Mouse (Mus musculus): ENCODE measurements at regions not wholly inside any gene's neighbourhood (a gene's known extent, or its start where the extent isn't known, plus 50 kb on each side); places are given as distances from the start of the nearest gene placed in this dataset.
"Not testable (repeated sequence)": the region's sequence is repeated elsewhere in the genome, so short reads cannot be mapped to it uniquely, and the experiment has no call there.

GRCm38 (mm10) chr12:109749256-109749655, 149.1 kb upstream of the Rtl1 start:
- ATAC-seq (replicated peaks; ENCODE audit: poor library complexity), result no peak

- peak; percentile 26 for ATAC-seq (replicated peaks; ENCODE audit: poor library complexity)
These were observed 149.6 kb upstream of the Rtl1 start for GRCm38 (mm10) chr12:109749711-109750243.

- ATAC-seq (replicated peaks; ENCODE audit: poor library complexity), result no peak
These were observed 154.9 kb upstream of the Rtl1 start for GRCm38 (mm10) chr12:109754986-109755385.

DNA sequence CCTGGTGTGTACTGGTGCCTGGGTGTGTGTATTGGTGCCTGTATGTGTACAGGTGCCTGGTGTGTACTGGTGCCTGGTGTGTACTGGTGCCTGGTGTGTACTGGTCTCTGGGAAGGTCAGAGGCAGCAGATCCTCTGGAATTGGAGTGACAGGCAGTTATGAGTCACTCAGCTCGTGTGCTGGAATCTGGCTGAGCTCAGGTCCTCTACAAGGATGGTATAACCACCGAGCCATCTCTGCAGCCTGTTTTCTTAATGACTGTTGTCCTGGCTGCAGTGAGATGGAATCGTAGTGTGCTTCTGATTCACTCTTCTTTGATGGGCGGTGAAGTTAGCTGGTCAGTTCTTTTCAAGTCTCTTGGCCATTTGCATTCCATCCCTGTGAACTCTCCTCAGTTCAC, 164.2 kb upstream of the Rtl1 start:
- no peak for ATAC-seq (replicated peaks; ENCODE audit: poor library complexity)

DNA sequence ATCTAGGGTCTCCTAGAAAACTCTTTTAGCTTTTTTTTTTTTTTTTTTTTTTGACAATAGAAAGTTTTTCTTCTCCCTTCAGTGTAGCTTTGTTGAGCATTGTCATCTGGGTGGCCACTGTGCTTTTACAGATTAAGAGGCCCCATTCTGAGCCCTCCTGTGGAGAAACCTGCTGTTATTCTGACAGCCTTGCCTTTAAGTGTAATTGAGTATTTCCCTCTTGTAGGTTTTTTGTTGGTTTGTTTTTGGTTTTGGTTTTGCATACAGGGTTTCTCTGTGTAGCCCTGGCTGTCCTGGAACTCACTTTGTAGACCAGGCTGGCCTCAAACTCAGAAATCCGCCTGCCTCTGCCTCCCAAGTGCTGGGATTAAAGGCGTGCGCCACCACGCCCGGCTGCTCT, 166.5 kb upstream of the Rtl1 start:
- ATAC-seq (replicated peaks; ENCODE audit: poor library complexity), result not testable (repeated sequence)

DNA sequence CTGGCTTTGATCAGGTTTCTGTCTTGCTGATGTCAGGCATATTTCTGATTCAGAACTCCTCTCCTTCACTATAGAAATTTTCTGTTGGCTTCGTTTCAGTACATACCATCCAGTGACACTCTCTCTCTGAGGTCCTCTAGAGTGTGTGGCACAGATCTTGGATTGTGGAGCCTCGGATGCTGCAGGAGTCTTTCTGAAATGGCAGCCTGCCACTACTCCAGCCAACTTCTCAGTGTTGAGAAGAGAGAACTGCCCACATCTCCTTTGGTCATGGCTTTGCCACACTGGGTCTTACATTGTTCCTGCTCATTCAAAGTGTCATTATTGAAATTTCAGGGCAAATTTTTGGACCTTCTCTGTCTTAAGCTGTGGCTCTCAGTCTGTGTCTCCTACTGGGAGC, 172.4 kb upstream of the Rtl1 start:
- no peak for ATAC-seq (replicated peaks; ENCODE audit: poor library complexity)

DNA sequence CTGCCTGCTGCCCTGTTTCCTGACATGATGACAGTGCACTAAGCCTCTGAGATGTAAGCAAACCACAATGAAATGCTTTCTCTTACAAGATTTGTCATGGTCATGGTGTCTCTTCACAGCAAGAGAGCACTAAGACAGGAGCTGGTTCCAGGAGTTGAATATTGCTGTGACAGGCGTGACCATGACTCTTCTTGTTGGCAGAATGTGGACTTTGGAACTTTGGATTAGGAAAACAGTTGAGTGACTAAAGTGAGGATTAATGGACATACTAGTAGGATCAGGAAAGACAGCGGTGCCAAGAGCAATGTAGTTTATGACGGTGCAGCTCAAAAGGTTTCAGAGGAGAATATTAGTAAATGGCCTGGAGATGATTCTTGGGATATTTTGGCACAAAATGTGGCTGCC, 173.8 kb upstream of the Rtl1 start:
- ATAC-seq (replicated peaks; ENCODE audit: poor library complexity), result no peak

DNA sequence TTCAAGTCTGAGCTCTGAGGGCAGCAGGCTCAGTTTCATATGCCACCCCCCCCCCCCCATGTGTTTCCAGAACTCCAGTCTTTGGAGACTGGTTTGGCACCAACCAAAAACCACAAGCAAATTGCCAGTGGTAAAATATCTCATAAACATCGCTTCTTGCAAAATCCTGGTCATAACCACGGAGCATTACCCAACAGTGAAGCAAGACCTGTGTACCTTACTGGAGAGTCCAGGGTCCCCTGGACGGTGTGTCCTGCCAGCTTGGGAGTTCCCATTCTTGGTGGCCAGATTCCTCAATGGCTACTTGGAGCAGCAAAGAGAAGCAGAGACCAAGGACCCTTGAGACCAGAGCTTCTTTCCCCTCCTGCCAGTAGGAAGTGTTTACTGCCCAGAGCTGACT, 198.7 kb upstream of the Rtl1 start:
- peak; percentile 44 for ATAC-seq (replicated peaks; ENCODE audit: poor library complexity)

DNA sequence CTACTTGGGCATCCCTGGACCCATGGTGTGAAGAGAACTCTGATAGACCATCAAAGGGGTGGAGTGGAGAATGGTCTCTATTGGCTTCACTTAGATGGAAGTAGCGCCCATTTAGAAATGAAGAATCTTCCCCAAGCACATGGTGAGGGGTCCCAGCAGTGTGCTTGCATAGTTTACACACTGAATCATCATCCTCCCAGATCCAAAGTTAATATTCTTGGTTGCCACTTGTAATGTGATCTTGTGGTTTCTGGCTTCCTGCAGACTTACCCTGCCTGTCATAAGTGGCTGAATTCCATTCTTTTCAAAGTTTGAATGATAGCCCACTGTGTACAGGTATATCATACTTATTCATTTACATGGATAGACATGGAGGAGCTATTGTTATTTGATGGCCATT, 199.3 kb upstream of the Rtl1 start:
- ATAC-seq (replicated peaks; ENCODE audit: poor library complexity), result no peak

DNA sequence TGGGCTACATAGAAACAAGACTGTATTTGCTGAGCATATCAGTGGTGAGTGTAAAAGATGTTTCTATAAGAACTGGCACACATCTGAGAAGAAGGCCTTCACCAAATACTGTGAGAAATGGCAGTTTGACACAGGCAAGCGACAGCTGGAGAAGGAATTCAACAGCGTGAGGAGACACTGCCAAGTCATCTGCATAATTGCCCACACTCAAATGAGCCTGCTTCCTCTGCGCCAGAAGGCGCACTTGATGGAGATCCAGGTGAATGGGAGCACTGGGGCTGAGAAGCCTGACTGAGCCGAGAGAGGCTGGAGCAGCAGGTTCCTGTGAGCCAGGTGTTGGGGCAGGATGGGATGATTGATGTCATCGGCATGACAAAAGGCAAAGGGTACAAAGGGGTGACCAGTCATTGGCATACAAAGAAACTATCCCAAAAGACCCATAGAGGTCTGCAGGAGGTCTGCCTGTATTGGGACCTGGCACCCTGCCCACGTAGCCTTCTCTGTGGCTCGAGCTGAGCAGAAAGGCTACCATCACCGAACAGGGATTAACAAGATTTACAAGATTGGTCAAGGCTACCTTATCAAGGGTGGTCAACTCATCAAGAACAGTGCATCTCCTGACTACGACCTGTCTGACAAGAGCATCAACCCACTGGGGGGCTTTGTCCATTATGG, 227.2 kb upstream of the Rtl1 start:
- ATAC-seq (replicated peaks; ENCODE audit: poor library complexity), result no peak

- ATAC-seq (replicated peaks; ENCODE audit: poor library complexity), result no peak
These were observed 230.3 kb upstream of the Rtl1 start for GRCm38 (mm10) chr12:109830303-109831020.

GRCm38 (mm10) chr12:109832964-109833363, 232.8 kb upstream of the Rtl1 start:
- no peak for ATAC-seq (replicated peaks; ENCODE audit: poor library complexity)

DNA sequence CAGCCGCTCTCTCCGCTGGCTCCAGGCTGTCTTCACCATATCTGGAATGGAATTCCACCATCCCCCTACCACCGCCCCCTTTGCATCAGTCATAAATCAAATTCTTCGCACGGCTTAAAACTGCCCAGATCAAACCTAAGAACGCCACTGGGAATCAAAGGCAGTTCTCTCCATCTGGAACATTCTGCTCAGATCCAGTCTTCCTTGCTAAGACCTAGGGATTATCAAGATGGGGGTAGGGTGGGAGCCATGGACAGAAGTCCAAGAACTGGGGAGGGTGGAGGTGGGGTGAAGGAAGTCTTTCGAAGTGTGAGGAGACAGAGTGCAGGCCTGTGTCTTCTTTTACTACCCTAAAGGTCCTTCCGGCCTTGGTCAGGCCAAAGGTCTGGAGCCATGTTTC, 236.4 kb upstream of the Rtl1 start:
- no peak for ATAC-seq (replicated peaks; ENCODE audit: poor library complexity)

DNA sequence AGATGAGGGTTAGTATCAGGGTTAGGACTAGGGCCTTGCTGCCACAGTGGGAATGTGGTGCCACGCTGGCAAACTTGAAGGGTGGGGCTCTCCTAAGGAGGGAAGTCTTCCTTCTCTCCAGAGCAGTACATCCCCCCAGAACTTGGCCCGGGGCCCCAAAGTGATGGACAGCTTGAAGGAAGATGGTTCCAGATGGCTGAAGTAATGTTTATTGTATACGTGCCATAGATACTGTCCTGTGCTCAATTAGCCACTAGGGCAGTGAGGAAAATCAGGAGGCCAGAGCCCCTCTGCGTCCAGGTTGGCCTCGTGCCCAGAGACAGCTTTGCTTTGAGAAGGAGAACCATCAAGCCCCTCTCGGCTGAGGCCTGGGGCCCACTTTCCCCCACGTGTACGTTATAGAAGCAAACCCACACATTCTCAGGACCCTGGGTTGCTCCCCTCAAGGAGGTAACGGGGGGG, 239.0 kb upstream of the Rtl1 start:
- ATAC-seq (replicated peaks; ENCODE audit: poor library complexity), result no peak

- ATAC-seq (replicated peaks; ENCODE audit: poor library complexity), result no peak
These were observed 239.9 kb upstream of the Rtl1 start for GRCm38 (mm10) chr12:109839946-109840524.

DNA sequence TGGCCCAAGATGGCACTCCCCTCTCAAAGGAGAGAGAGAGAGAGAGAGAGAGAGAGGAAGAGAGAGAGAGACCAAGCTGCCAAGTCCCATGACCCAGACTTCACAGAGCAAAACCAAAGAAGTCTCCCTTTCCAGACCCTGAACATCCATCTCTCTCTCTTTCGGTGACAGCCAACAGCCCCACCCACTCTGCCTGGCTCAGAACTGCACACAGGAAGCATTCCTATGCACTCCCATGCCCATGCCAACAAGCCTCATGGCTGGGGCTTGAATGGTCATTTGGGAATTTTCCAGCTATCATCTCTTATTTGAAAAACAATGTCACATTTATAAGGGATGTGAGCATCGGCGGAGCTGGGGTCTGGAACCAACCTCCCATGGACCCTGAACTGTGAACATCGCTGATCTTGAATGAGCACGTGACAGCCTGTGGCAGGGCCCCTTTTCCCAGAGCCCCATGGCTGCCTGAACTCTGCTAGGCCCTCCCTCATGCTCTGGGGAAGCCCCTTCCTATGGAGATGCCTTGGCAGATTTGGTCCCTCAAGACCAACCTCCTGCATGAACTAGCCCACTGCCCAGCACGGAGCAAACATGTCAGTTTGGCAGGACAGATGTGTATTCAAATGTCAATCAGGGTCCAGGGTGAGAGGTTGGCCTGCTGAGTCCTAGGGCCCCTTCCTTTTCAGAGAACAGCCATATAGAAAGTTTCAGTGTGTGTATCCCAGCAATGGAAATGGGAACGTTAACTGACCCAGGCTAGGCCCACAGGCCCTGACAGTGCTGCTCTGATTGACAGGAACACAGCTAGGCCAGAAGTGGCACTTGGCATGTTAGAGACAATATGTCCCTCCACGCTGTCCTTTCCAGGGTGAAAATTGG, 244.8 kb upstream of the Rtl1 start:
- ATAC-seq (replicated peaks; ENCODE audit: poor library complexity), result no peak

GRCm38 (mm10) chr12:109845602-109845906, 245.4 kb upstream of the Rtl1 start:
- no peak for ATAC-seq (replicated peaks; ENCODE audit: poor library complexity)

DNA sequence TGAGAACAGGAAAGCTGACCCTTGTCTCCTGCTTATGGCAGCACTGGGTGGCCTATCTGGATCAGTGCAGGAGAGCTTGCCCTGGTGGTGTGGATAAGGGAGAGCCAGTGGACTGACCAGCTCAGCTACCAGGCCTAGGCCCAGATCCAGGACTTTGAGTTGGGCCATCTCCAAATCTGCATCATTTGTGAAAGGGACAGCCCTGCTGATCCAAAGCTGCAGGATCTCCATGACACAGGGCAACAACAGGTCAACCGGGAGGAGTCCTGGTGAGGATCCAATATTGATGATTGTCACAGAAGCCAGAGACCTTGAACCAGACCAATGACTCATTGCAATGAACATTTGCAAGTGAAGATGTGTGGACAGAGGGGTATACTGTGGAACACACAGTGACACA, 256.2 kb upstream of the Rtl1 start:
- no peak for ATAC-seq (replicated peaks; ENCODE audit: poor library complexity)

DNA sequence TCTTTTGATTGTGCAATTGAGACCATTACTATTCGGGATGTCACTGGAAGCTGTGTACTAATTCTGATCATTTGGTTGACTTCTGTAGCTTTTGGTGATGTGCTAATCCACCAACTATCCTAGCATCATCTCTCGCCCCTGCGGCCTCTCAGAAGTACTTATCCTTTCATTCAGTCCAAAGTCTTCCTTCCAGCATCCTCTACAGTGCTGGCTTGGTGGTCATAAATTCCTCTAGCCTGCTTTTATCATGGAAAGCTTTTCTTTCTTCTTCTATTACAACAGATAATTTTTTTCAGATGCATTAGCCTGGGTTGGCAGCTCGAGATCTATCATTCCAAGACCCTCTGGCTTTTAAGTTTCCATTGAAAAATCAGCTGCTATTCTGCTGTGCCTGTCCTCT, 257.6 kb upstream of the Rtl1 start:
- ATAC-seq (replicated peaks; ENCODE audit: poor library complexity), result no peak

DNA sequence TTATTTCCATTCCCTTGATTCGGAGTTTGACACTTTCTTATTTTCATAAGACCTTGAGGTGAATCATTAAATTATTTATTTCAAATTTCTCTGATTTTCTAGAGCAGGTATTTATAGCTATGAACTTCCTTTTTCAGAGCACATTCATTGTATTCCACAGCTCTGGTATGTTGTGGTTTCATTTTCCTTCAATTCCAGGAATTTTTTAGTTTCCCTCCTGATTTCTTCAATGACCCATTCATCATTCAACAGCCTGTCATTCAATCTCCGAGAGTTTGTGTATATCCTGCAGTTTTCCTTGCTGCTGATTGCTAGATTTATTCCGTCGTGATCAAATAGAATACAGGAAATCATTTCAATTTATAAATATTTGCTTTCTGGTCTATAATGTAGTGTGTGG, 264.7 kb upstream of the Rtl1 start:
- no peak for ATAC-seq (replicated peaks; ENCODE audit: poor library complexity)

DNA sequence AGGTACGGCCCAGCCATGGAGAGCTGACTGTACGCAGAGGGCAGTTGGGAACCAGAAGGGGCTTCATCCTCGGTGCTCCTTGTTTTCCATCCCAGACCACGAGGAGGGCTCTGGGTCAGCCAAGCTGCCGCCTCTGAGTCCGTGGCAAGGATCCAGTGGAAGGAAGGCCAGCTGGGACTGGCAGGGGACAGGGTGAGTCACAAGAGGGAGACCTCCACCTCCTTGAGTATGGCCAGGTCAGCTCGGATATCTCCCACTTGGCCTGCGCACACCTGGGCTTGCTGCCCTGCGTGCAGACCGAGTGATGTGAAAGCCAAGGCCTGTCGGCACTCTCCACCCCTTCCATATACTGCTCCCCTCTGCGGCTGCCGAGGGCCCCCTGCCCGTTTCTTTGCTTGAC, 270.9 kb upstream of the Rtl1 start:
- no peak for ATAC-seq (replicated peaks; ENCODE audit: poor library complexity)

All from megakaryocyte progenitor cell, adult 5-6 weeks (primary cell).